Mouse (Mus musculus) intestine, embryonic 14.5 days (tissue): Measurements from ENCODE around the gene Capza1. TPM values are rescaled to one million over a fixed set of nuclear protein-coding genes. Genes with fewer than 3 reads are reported as not detected.
"Not testable (repeated sequence)": the region's sequence is repeated elsewhere in the genome, so short reads cannot be mapped to it uniquely, and the experiment has no call there.

Experiments used
- ATAC-seq: fragments of 200-750 bp; cut with Nextera tagmentation; replicated peaks from 2 replicates; pipeline ENCODE4 v1.8.0; 2017; ENCODE audit warnings: low read depth, moderate number of reproducible peaks, moderate TSS enrichment, moderate library complexity; ENCODE audit not compliant: low FRiP score, low TSS enrichment
- DNase-seq: peaks from one replicate; pipeline ENCODE4 v3.0.0-alpha.2; 2018; ENCODE audit warnings: low spot score
- H3K27ac ChIP-seq: fragments of 300-500 bp; sonication (generic); 2 replicates; pipeline ENCODE4 v1.5.1; 2014; ENCODE audit warnings: low read depth, mild to moderate bottlenecking, control low read depth
- H3K27me3 ChIP-seq: fragments of 300-500 bp; sonication (generic); replicated peaks from 2 replicates; pipeline ENCODE4 v1.6.1; 2014; ENCODE audit warnings: low read length, control low read depth; ENCODE audit not compliant: control insufficient read depth, insufficient read depth
- H3K36me3 ChIP-seq: fragments of 300-500 bp; sonication (generic); 2 replicates; pipeline ENCODE4 v1.6.1; 2014; ENCODE audit warnings: low read length, control low read depth; ENCODE audit not compliant: control insufficient read depth, insufficient read depth
- H3K4me1 ChIP-seq: fragments of 300-500 bp; sonication (generic); replicated peaks from 2 replicates; pipeline ENCODE4 v1.6.1; 2014; ENCODE audit warnings: low read length, control low read depth, mixed read lengths; ENCODE audit not compliant: control insufficient read depth, insufficient read depth
- H3K4me2 ChIP-seq: fragments of 300-500 bp; sonication (generic); 2 replicates; pipeline ENCODE4 v1.6.1; 2014; ENCODE audit warnings: low read length
- H3K4me3 ChIP-seq: fragments of 300-500 bp; sonication (generic); 2 replicates; pipeline ENCODE4 v1.5.1; 2014; ENCODE audit warnings: low read depth, low read length, control low read depth, mixed read lengths
- H3K9ac ChIP-seq: fragments of 300-500 bp; sonication (generic); 2 replicates; pipeline ENCODE4 v1.6.1; 2014; ENCODE audit warnings: mild to moderate bottlenecking, low read length
- H3K9me3 ChIP-seq: fragments of 300-500 bp; sonication (generic); 2 replicates; pipeline ENCODE4 v1.6.1; 2016; ENCODE audit warnings: low read length, control low read depth; ENCODE audit not compliant: control insufficient read depth
- WGBS: fragments of 180-500 bp; shearing (Covaris S2); extraction: QIAGEN DNeasy Blood & Tissue Kit; methylation state at CpG from one replicate; pipeline ENCODE4 v1.1.7; 2014; 5-methylcytosine and 5-hydroxymethylcytosine counted together
- polyA plus RNA-seq: library from polyadenylated mRNA; unstranded; fragments of >200 nt; fragmentation: Nextera tagmentation; extraction: Ambion mirVana; gene quantifications from 2 replicates; pipeline ENCODE4 v1.2.1, GENCODE M21; 2014

Gene Capza1
- polyA plus RNA-seq, 1 experiment from 2014 or later, result 194 TPM

- 91% methylated on average over 7 of the region's 7 CpGs for WGBS
- not testable (repeated sequence) for H3K36me3 ChIP-seq, H3K9me3 ChIP-seq, H3K27ac ChIP-seq, ATAC-seq, H3K4me2 ChIP-seq, DNase-seq, H3K4me3 ChIP-seq, H3K27me3 ChIP-seq, H3K9ac ChIP-seq
- H3K4me1 ChIP-seq, result peaks cover 20% of the 10 kb centered on the region
Measured at GRCm38 (mm10) chr3:104813227-104813626, 51.1 kb downstream of the Capza1 start.

DNA sequence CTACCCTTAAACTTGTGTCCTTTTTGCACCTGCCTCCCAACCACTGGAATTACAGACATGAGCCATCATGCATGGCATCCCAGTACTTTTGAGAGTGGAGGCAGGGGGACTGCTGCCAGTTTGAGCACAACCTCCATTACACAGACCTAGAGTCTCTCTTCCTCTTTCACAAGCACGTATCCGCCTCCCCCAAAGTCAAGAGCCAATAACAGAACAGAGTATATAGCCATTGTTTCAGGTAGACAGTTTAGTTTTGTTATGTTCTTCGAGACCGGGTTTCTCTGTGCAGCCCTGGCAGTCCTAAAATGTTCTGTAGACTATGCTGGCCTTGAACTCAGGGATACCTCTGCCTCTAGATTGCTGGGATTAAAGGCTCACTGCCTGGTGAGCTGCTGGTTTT, 52.1 kb downstream of the Capza1 start:
- DNase-seq, result no peak
- no peaks in the 10 kb centered on the region for H3K27me3 ChIP-seq

DNA sequence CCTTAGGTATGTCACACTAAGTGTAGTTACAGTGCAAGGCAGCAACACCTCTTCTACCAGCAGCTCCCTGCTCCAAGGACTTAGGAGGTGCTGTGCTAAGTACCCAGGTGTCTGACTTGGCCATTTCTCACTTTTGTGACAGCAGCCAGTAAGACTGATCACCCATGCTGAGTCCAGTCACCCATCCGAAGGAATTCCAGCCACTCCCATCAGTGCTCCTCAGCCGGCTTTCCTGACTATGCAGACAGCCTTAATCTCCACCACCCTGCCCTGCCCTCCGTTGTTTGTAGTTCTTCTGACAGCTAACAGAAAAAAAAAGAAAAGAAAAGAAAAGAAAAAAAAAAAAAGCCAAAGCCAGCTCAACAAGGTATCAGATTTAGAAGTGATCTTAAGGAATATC, 52.6 kb downstream of the Capza1 start:
- no peaks in the 10 kb centered on the region for H3K9me3 ChIP-seq
- WGBS, result 26% methylated on average over 3 of the region's 3 CpGs

More for the DNA sequence above, 52.1 kb downstream of the Capza1 start:
- peaks cover 13% of the 10 kb centered on the region; the same call in 1 of the 2 replicates for H3K36me3 ChIP-seq
- no peak overlapping the region for H3K9ac ChIP-seq
- H3K4me3 ChIP-seq, result no peak overlapping the region
- H3K4me1 ChIP-seq, result peaks cover 20% of the 10 kb centered on the region
- no peak for ATAC-seq
- H3K27ac ChIP-seq, result no peak overlapping the region
- H3K9me3 ChIP-seq, result no peaks in the 10 kb centered on the region
- WGBS, result 83% methylated on average over 4 of the region's 4 CpGs
- no peak overlapping the region for H3K4me2 ChIP-seq

GRCm38 (mm10) chr3:104805539-104805938, 58.8 kb downstream of the Capza1 start:
- ATAC-seq, result no peak
- no peak for DNase-seq
- no peak overlapping the region for H3K9ac ChIP-seq
- H3K27me3 ChIP-seq, result no peaks in the 10 kb centered on the region
- H3K27ac ChIP-seq, result no peak overlapping the region
- no peak overlapping the region for H3K4me2 ChIP-seq
- H3K9me3 ChIP-seq, result no peaks in the 10 kb centered on the region
- 74% methylated on average over 9 of the region's 9 CpGs for WGBS
- H3K4me3 ChIP-seq, result no peak overlapping the region
- peaks cover 61% of the 10 kb centered on the region for H3K36me3 ChIP-seq
- H3K4me1 ChIP-seq, result no peaks in the 10 kb centered on the region

More for the DNA sequence above, 52.6 kb downstream of the Capza1 start:
- no peaks in the 10 kb centered on the region for H3K27me3 ChIP-seq
- no peak overlapping the region for H3K27ac ChIP-seq
- no peak overlapping the region for H3K4me3 ChIP-seq
- DNase-seq (no peak), ATAC-seq (no peak)
- no peak overlapping the region for H3K4me2 ChIP-seq
- H3K9ac ChIP-seq, result no peak overlapping the region
- H3K4me1 ChIP-seq, result peaks cover 16% of the 10 kb centered on the region
- H3K36me3 ChIP-seq, result peaks cover 15% of the 10 kb centered on the region; the same call in 1 of the 2 replicates

DNA sequence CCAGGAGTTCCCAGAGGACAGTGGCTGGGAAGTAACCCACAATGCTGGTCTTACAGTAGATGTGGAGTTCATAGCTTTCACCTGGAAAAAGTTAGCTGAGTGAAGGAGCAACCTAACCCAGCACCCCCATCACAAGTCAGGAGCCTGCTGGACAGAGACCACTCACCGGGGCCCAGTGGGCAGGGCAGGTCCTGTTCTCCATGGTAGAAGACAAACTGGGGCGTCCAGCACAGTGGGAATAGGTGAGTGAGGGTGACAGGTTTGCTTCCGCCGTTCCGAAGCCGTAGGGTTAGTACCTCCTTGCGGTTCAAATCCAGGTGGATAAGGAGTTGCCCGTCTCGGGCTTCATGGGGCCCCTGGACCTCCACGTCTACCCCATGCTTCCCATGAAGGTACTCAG, 60.0 kb downstream of the Capza1 start:
- WGBS, result 93% methylated on average over 10 of the region's 10 CpGs
- no peak overlapping the region for H3K4me2 ChIP-seq
- no peak for DNase-seq
- peaks cover 73% of the 10 kb centered on the region for H3K36me3 ChIP-seq
- H3K9me3 ChIP-seq, result no peaks in the 10 kb centered on the region
- no peak overlapping the region for H3K9ac ChIP-seq
- no peaks in the 10 kb centered on the region for H3K27me3 ChIP-seq
- no peak overlapping the region for H3K4me3 ChIP-seq
- no peaks in the 10 kb centered on the region for H3K4me1 ChIP-seq
- H3K27ac ChIP-seq, result no peak overlapping the region
- no peak for ATAC-seq

GRCm38 (mm10) chr3:104801481-104801880, 62.8 kb downstream of the Capza1 start:
- Histone ChIP-seq H3K4me2 (no peak overlapping the region), H3K27me3 (no peaks in the 10 kb centered on the region), H3K9me3 (no peaks in the 10 kb centered on the region), H3K9ac (no peak overlapping the region), H3K4me1 (no peaks in the 10 kb centered on the region), H3K36me3 (peaks cover 84% of the 10 kb centered on the region), H3K4me3 (no peak overlapping the region), H3K27ac (no peak overlapping the region)
- WGBS, result 93% methylated on average over 6 of the region's 6 CpGs
- ATAC-seq (no peak), DNase-seq (no peak)

GRCm38 (mm10) chr3:104800681-104801080, 63.6 kb downstream of the Capza1 start:
- Histone ChIP-seq H3K4me2 (no peak overlapping the region), H3K36me3 (peaks cover 88% of the 10 kb centered on the region), H3K27ac (no peak overlapping the region), H3K4me1 (peaks cover 5% of the 10 kb centered on the region), H3K9ac (no peak overlapping the region), H3K27me3 (no peaks in the 10 kb centered on the region), H3K4me3 (no peak overlapping the region), H3K9me3 (no peaks in the 10 kb centered on the region)
- 94% methylated on average over 11 of the region's 11 CpGs for WGBS
- DNase-seq (no peak), ATAC-seq (no peak)

GRCm38 (mm10) chr3:104796430-104797082, 67.7 kb downstream of the Capza1 start:
- ATAC-seq (peak; percentile 66), DNase-seq (peak; percentile 75)
- Histone ChIP-seq H3K4me1 (peaks cover 43% of the 10 kb centered on the region), H3K4me3 (no peak overlapping the region), H3K4me2 (no peak overlapping the region), H3K9ac (no peak overlapping the region), H3K36me3 (peaks cover 84% of the 10 kb centered on the region), H3K27ac (no peak overlapping the region), H3K27me3 (no peaks in the 10 kb centered on the region), H3K9me3 (no peaks in the 10 kb centered on the region)
- WGBS, result 65% methylated on average over 15 of the region's 15 CpGs

DNA sequence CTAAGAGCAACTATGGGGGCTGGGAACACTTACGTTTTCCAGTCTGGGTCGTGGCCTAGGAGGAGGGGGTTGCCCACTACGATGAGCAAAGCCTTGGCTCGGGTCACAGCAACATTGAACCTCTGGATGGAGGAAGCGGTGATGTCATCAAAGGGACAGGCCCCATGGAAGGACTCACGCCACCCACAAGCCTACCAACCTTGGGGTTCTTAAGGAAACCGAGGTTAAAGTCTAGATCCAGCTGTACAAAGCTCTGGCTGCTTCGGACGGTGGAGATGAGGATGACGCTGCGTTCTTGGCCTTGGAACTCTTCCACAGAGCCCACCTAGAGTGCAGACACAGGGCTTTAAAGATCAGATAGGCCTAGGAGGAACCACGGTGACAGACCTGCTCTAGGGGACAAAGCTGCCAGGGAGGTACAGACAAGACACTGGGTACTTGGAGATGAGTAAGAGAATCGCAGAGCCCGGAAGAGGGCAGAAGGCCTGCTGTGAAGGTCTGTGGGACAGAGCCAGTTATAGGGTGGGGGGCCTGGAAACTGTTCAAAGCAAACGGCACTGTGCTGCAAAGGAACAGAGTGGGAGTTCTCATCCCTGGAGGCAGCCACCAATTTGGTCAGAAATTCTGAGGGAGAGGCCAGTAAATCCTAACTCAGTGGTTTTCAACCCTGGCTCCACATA, 68.5 kb downstream of the Capza1 start:
- Histone ChIP-seq H3K27ac (peak overlapping the region; percentile 90), H3K4me1 (peaks cover 51% of the 10 kb centered on the region), H3K9ac (no peak overlapping the region), H3K9me3 (no peaks in the 10 kb centered on the region), H3K36me3 (peaks cover 78% of the 10 kb centered on the region), H3K4me3 (no peak overlapping the region), H3K27me3 (no peaks in the 10 kb centered on the region), H3K4me2 (no peak overlapping the region)
- DNase-seq (no peak), ATAC-seq (no peak)
- 59% methylated on average over 15 of the region's 15 CpGs for WGBS
